Mouse (Mus musculus) testis, postnatal 10 days (tissue): ENCODE measurements around the gene E030018B13Rik.

Source experiments
- DNase-seq: peaks from one replicate; pipeline ENCODE4 v3.0.0; 2021; ENCODE audit warnings: low spot score

E030018B13Rik gene

GRCm38 (mm10) chr7:63938066-63938913 lies 21.6 kb downstream of the E030018B13Rik start:
- DNase-seq = peak; percentile 84

GRCm38 (mm10) chr7:63938914-63939396 lies 22.3 kb downstream of the E030018B13Rik start, which contains the start of gene Klf13:
TSS of gene Klf13 (minus strand) at chr7:63938915.
- peak; percentile 97 for DNase-seq

DNA sequence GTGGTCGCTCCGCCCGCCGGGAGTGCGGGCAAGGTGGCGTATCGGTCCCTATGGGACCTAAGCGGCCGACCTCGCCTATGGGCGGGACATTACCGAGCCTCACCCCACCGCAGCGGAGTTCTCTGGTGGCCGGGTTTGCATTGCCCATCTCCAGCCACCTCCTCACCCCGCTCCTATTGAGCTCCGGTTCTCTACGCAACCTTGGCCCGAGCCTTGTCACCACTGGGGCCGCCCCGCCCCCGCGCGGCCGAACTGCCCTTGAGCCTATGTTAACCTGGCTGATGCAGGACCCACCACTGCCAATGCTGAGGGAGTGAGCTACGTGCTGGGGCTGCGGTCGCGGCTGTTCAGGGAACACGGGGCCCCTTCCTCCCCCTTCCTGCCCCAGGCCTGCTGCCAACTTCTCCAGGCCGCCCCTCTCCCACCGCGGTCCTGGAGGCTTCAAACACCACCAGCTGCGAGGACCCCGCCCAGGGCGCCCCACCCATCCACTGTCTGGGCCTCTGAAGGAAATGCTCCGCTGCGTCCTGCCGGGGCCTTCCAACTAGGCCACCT lies 22.8 kb downstream of the E030018B13Rik start:
- peak; percentile 89 for DNase-seq

- DNase-seq = no peak
Measured at GRCm38 (mm10) chr7:63940321-63940720, 23.7 kb downstream of the E030018B13Rik start.

GRCm38 (mm10) chr7:63941050-63941449 lies 24.4 kb downstream of the E030018B13Rik start:
- no peak for DNase-seq

DNA sequence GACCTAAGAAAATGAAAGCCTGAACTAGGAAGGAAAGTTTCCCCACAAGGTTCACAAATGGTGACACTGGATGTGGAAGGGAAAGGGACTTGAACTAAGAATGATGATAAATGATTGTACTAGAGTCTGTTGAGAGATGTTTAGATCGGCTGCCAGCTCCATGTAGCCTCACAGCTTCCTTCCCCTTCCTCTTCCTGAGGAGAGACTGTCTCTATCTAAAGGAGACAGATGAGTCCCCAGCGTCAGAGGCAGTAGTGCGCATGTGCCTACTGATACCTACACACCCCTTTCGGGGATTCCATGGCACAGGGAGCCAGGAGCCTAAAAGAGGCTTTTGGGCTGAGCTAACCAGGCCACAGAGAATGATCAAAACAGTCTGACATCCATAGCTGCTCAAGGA lies 24.8 kb downstream of the E030018B13Rik start:
- no peak for DNase-seq

- DNase-seq = no peak
Measured at GRCm38 (mm10) chr7:63943946-63944345, 27.3 kb downstream of the E030018B13Rik start.

GRCm38 (mm10) chr7:63947514-63948487 lies 31.1 kb downstream of the E030018B13Rik start:
- DNase-seq = no peak

GRCm38 (mm10) chr7:63949176-63949575 lies 32.5 kb downstream of the E030018B13Rik start:
- no peak for DNase-seq

DNA sequence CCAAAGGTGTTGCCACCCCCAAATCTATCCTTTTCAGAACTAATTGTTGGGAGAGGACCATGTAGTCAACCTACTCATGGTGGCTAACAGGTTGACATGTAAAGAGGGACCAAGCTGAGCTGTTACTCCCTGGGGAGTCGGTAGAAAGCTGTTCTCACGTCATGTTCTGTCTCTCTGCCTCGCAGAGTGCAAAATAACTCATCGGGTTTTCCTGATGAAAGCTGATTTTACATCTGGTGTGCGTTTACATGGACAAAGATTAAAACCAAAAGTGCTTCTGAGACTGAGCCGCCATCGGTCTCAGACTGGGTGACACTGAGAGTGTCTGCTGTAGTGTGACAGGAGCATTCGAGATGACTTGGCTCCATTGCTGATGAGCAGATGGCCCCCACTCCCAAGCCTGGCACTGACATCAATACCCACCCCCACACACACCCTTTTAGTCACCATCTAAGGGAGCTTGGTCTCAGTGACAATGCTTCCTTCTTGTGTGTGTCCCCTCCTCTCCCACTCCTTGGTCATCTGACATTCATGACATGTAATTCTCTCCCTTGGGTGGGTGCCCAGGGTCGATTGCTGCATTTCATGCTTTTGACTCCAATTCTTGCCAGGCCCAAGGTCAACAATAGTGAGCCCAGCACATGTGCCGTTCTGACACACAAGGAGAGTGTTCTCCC lies 34.4 kb downstream of the E030018B13Rik start:
- peak; percentile 65 for DNase-seq

- no peak for DNase-seq
Measured at GRCm38 (mm10) chr7:63952077-63952898, 35.6 kb downstream of the E030018B13Rik start.

DNA sequence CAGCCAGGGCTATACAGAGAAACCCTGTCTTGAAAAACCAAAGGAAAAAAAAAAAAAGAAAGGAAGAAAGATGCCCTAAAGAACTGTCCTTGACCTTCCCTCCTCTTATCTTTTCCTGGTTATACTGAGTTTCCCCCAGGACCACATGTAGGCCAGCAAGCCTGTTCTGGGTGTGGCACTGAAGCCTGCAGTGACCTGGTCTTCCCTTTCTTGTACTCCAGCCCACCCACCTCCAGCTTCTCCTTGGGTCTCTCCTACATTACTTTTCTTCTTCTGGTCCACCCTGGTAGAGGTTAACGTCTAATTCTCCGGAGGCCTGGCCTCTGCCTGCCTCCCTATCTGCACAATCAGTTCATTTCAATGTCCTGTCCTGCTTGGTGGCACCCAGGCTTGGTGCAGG lies 38.8 kb downstream of the E030018B13Rik start:
- no peak for DNase-seq

DNA sequence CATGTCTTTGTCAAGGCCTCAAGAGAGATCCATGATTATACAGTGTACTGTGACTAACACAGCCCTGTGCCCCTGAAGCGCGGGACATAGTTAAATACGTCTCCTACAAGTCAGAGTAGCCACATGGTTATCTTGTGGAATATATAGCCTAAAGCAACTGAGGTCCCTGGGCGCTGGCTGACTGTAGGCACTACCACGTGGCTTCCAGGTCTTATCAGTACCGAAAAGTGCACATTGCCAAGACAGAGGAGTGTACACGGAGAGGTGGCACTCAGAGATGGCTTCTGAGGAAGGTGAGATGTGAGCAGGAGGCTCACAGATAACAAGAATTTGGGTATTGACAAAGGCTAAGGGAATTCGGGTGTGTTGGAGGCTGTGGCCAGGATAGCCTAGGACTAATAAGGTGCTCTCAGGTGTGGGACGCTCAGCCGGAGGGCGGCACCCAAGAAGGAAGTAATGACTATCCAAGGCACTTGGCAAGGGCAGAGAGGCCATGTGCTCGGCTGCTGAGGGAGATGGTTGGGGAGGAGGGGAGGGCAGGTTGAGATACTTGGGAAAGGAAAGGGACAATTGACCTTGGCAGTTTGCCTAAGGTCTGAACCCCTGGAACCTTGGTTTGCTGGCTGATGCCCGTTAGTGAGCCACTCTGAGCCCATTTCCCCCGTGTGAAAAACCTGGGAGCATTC lies 39.6 kb downstream of the E030018B13Rik start:
- DNase-seq = no peak

- peak; percentile 64 for DNase-seq
Measured at GRCm38 (mm10) chr7:63956981-63957713, 40.5 kb downstream of the E030018B13Rik start.

DNA sequence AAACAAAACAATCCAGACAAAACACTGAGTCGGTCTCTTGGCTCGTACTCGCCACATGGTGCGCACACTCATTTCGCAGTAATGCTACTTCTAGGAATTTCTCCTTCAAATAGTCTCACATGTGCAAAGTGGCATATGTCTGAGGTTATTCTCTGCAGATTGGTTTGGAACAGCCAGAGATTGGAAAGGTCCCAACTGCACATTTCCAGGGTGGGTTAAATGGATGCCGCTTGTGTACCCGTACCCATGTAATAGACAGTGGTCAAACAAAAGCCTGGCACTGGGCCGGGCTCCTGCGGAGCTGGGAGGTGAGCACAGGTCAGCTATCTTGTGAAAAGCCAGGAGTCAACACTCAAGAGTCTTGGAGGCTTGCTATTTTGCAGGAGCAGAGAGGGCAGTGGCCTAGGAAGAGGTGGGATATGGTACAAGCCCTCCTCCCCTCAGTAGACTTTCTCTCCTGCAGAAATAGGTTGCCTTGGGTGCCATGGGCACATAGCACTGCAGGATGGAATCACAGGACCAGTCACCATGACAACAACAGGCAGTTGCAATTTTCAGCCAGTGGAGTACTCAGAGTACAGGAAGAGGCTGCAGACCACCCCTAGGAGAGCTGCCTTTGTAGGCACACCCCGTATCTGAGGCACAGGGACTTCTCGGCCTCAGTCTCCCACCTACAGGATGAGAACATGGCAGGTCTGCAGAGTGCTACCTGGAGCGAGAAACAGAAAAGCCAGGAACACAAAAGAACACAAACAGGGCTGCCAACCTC lies 41.4 kb downstream of the E030018B13Rik start:
- DNase-seq = no peak

DNA sequence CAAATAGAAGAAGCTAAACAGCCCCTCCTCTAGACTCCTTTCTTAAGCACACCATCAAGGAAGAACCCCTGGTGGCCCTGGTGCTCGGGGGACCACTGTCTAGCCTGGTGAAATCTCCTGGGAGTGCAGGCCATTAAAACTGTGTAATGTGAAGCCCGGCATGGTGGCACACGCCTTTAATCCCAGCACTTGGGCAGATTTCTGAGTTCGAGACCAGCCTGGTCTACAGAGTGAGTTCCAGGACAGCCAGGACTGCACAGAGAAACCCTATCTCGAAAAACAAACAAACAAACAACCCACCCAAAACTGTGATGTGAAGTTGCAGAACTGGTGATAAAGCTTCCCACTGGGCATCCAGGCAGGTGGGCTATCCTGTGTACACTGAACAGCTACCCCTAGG lies 47.0 kb downstream of the E030018B13Rik start:
- no peak for DNase-seq

GRCm38 (mm10) chr7:63964121-63964520 lies 47.5 kb downstream of the E030018B13Rik start:
- no peak for DNase-seq

GRCm38 (mm10) chr7:63965135-63965534 lies 48.5 kb downstream of the E030018B13Rik start:
- DNase-seq = peak; percentile 56
